Mouse (Mus musculus): ENCODE results near the gene Ormdl3. TPM values are rescaled to one million over a fixed set of nuclear protein-coding genes. Genes with fewer than 3 reads are reported as not detected.

The Ormdl3 gene
- polyA plus RNA-seq, 1 experiment from 2014 or later: 36.6 TPM

- Histone ChIP-seq H3K27me3 (ENCODE audit: control insufficient read depth, insufficient read depth, low read depth, low read length) (no peaks in the 10 kb centered on the region), H3K36me3 (ENCODE audit: control insufficient read depth, insufficient read depth) (no peaks in the 10 kb centered on the region), H3K9me3 (replicated peaks; ENCODE audit: control insufficient read depth, low read length) (no peaks in the 10 kb centered on the region), H3K4me2 (ENCODE audit: low read depth, low read length) (peak overlapping the region; percentile 86), H3K27ac (ENCODE audit: low read length) (peak overlapping the region; percentile 99), H3K4me3 (ENCODE audit: low read depth, low read length) (peak overlapping the region; percentile 28), H3K4me1 (ENCODE audit: control insufficient read depth, low read depth, low read length) (peaks cover 87% of the 10 kb centered on the region), H3K9ac (ENCODE audit: low read depth, low read length) (peak overlapping the region; percentile 46)
- WGBS (ENCODE audit: insufficient replicate concordance): 16% methylated on average over 1 of the region's 1 CpGs
- no peak for ATAC-seq (ENCODE audit: low read depth)
These were observed 3.0 kb downstream of the Ormdl3 start for GRCm38 (mm10) chr11:98584146-98584545.

GRCm38 (mm10) chr11:98583571-98583970 is 3.6 kb downstream of the Ormdl3 start:
- peaks cover 81% of the 10 kb centered on the region for H3K4me1 ChIP-seq (ENCODE audit: control insufficient read depth, low read depth, low read length)

DNA sequence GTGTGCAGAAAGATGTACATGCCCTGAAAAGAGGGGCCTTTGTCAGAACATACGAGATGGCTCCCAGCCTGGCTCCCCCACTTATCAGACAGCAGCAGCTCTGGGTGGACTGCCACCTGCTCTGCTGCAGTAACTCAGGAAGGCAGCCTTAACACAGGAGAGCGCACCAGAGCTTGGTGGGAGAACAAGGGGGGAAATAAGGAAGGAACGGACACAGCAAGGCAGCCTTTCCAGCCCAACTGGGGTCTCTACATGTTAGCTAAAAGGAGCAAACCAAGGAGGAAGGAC is 4.0 kb downstream of the Ormdl3 start:
- H3K27ac ChIP-seq (ENCODE audit: low read length): peak overlapping the region; percentile 99

More at GRCm38 (mm10) chr11:98583571-98583970, 3.6 kb downstream of the Ormdl3 start:
- Histone ChIP-seq H3K9ac (ENCODE audit: low read depth, low read length) (peak overlapping the region; percentile 83), H3K27me3 (ENCODE audit: control insufficient read depth, insufficient read depth, low read depth, low read length) (no peaks in the 10 kb centered on the region), H3K36me3 (ENCODE audit: control insufficient read depth, insufficient read depth) (no peaks in the 10 kb centered on the region), H3K27ac (ENCODE audit: low read length) (peak overlapping the region; percentile 99), H3K4me2 (ENCODE audit: low read depth, low read length) (peak overlapping the region; percentile 86), H3K9me3 (replicated peaks; ENCODE audit: control insufficient read depth, low read length) (no peaks in the 10 kb centered on the region), H3K4me3 (ENCODE audit: low read depth, low read length) (peak overlapping the region; percentile 65)
- 3% methylated on average over 3 of the region's 3 CpGs for WGBS (ENCODE audit: insufficient replicate concordance)
- peak; percentile 18; the same call in 1 of the 2 replicates for ATAC-seq (ENCODE audit: low read depth)

GRCm38 (mm10) chr11:98582551-98583264 is 4.5 kb downstream of the Ormdl3 start:
- Histone ChIP-seq H3K36me3 (ENCODE audit: control insufficient read depth, insufficient read depth) (no peaks in the 10 kb centered on the region), H3K9ac (ENCODE audit: low read depth, low read length) (peak overlapping the region; percentile 83), H3K4me1 (ENCODE audit: control insufficient read depth, low read depth, low read length) (peaks cover 73% of the 10 kb centered on the region), H3K9me3 (replicated peaks; ENCODE audit: control insufficient read depth, low read length) (no peaks in the 10 kb centered on the region), H3K27me3 (ENCODE audit: control insufficient read depth, insufficient read depth, low read depth, low read length) (no peaks in the 10 kb centered on the region), H3K4me3 (ENCODE audit: low read depth, low read length) (peak overlapping the region; percentile 65), H3K27ac (ENCODE audit: low read length) (peak overlapping the region; percentile 99), H3K4me2 (ENCODE audit: low read depth, low read length) (peak overlapping the region; percentile 86)
- peak; percentile 70 for ATAC-seq (ENCODE audit: low read depth)
- 22% methylated on average over 12 of the region's 12 CpGs for WGBS (ENCODE audit: insufficient replicate concordance)

More for the DNA sequence above, 4.0 kb downstream of the Ormdl3 start:
- Histone ChIP-seq H3K9me3 (replicated peaks; ENCODE audit: control insufficient read depth, low read length) (no peaks in the 10 kb centered on the region), H3K36me3 (ENCODE audit: control insufficient read depth, insufficient read depth) (no peaks in the 10 kb centered on the region), H3K27me3 (ENCODE audit: control insufficient read depth, insufficient read depth, low read depth, low read length) (no peaks in the 10 kb centered on the region), H3K9ac (ENCODE audit: low read depth, low read length) (peak overlapping the region; percentile 83), H3K4me3 (ENCODE audit: low read depth, low read length) (peak overlapping the region; percentile 65), H3K4me2 (ENCODE audit: low read depth, low read length) (peak overlapping the region; percentile 86), H3K4me1 (ENCODE audit: control insufficient read depth, low read depth, low read length) (peaks cover 78% of the 10 kb centered on the region)
- ATAC-seq (ENCODE audit: low read depth): peak; percentile 71
- 18% methylated on average over 3 of the region's 3 CpGs for WGBS (ENCODE audit: insufficient replicate concordance)

- no peaks in the 10 kb centered on the region for H3K27me3 ChIP-seq (ENCODE audit: control insufficient read depth, insufficient read depth, low read depth, low read length)
- H3K4me2 ChIP-seq (ENCODE audit: low read depth, low read length): peak overlapping the region; percentile 86
- peak overlapping the region; percentile 83 for H3K9ac ChIP-seq (ENCODE audit: low read depth, low read length)
- no peaks in the 10 kb centered on the region for H3K36me3 ChIP-seq (ENCODE audit: control insufficient read depth, insufficient read depth)
- peak overlapping the region; percentile 99 for H3K27ac ChIP-seq (ENCODE audit: low read length)
- no peaks in the 10 kb centered on the region for H3K9me3 ChIP-seq (replicated peaks; ENCODE audit: control insufficient read depth, low read length)
- peaks cover 68% of the 10 kb centered on the region for H3K4me1 ChIP-seq (ENCODE audit: control insufficient read depth, low read depth, low read length)
- H3K4me3 ChIP-seq (ENCODE audit: low read depth, low read length): peak overlapping the region; percentile 65
- no peak; the same call in 1 of the 2 replicates for ATAC-seq (ENCODE audit: low read depth)
- 18% methylated on average over 8 of the region's 8 CpGs for WGBS (ENCODE audit: insufficient replicate concordance)
These were observed 5.2 kb downstream of the Ormdl3 start for GRCm38 (mm10) chr11:98582030-98582388.

- Histone ChIP-seq H3K4me2 (ENCODE audit: low read depth, low read length) (peak overlapping the region; percentile 86), H3K4me3 (ENCODE audit: low read depth, low read length) (peak overlapping the region; percentile 65), H3K9ac (ENCODE audit: low read depth, low read length) (peak overlapping the region; percentile 83), H3K27me3 (ENCODE audit: control insufficient read depth, insufficient read depth, low read depth, low read length) (no peaks in the 10 kb centered on the region), H3K9me3 (replicated peaks; ENCODE audit: control insufficient read depth, low read length) (no peaks in the 10 kb centered on the region), H3K27ac (ENCODE audit: low read length) (peak overlapping the region; percentile 99), H3K4me1 (ENCODE audit: control insufficient read depth, low read depth, low read length) (peaks cover 68% of the 10 kb centered on the region), H3K36me3 (ENCODE audit: control insufficient read depth, insufficient read depth) (no peaks in the 10 kb centered on the region)
- peak; percentile 2 for ATAC-seq (ENCODE audit: low read depth)
- 14% methylated on average over 17 of the region's 17 CpGs for WGBS (ENCODE audit: insufficient replicate concordance)
These were observed 5.7 kb downstream of the Ormdl3 start for GRCm38 (mm10) chr11:98581286-98582029.

DNA sequence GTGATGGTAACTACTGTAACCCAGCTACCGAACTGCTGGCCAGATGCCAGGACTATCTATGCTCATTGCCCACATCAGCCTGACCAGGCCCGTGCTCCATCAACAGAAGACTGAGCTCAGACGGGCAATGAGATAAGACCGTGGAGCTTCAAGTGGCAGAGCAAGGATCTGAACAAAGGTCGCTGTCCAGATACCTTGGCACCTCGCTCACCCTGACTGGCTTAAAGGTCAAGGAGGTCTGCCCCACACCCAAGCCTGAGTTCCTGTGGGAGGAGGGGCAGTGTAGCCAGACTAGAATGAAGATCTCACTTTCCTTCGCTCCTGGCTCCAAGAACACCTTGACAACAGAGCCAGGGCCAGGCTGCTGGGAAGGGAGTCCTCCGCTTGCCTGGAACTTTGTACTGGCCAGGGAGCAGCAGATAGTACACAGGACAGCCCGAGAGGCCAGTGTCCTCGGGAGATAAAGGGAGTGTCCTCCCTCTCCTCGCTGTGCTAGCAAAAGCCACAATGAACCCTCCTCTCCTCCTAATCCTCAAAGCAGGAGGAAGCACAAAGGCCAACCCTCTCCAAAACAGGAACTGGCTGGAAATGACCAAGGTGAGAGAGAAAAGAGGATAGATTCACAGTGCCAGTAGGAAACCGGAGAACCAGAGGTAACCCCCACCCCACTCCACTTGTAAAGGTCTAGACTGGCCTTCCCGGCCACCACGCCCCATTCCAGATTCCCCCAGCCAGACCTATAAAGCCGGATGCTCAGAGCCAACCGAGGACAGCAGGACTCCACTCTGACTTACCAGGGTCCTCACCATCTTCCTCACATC is 6.7 kb downstream of the Ormdl3 start:
- peak overlapping the region; percentile 86 for H3K4me2 ChIP-seq (ENCODE audit: low read depth, low read length)

DNA sequence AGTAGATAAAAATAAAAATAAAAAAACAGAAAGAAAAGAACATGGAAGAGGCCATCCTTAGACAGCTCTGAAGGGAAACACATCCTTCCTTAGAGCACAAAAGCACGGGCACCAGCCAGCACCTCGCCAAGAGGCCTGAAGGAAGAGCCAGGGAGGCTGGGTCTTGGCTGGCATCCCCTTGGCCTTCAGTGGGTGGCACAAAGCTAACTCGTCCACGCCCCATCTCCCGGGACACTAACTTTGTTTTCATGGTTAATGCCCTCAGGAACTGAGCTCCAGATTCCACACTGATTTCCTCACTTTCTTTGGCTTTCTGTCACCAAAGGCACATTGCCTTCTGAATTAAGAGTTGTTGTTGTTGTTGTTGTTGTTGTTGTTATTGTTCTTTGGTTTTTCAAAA is 9.4 kb downstream of the Ormdl3 start:
- H3K27ac ChIP-seq (ENCODE audit: low read length): no peak overlapping the region
- no peaks in the 10 kb centered on the region for H3K9me3 ChIP-seq (replicated peaks; ENCODE audit: control insufficient read depth, low read length)
- no peak for ATAC-seq (ENCODE audit: low read depth)
- no peaks in the 10 kb centered on the region for H3K27me3 ChIP-seq (ENCODE audit: control insufficient read depth, insufficient read depth, low read depth, low read length)
- H3K4me3 ChIP-seq (ENCODE audit: low read depth, low read length): no peak overlapping the region
- WGBS (ENCODE audit: insufficient replicate concordance): 83% methylated on average over 5 of the region's 5 CpGs
- no peaks in the 10 kb centered on the region for H3K36me3 ChIP-seq (ENCODE audit: control insufficient read depth, insufficient read depth)
- H3K4me2 ChIP-seq (ENCODE audit: low read depth, low read length): no peak overlapping the region
- H3K4me1 ChIP-seq (ENCODE audit: control insufficient read depth, low read depth, low read length): peaks cover 32% of the 10 kb centered on the region
- no peak overlapping the region for H3K9ac ChIP-seq (ENCODE audit: low read depth, low read length)

More for the DNA sequence above, 6.7 kb downstream of the Ormdl3 start:
- peak overlapping the region; percentile 99 for H3K27ac ChIP-seq (ENCODE audit: low read length)
- H3K27me3 ChIP-seq (ENCODE audit: control insufficient read depth, insufficient read depth, low read depth, low read length): no peaks in the 10 kb centered on the region
- H3K4me1 ChIP-seq (ENCODE audit: control insufficient read depth, low read depth, low read length): peaks cover 58% of the 10 kb centered on the region
- H3K9me3 ChIP-seq (replicated peaks; ENCODE audit: control insufficient read depth, low read length): no peaks in the 10 kb centered on the region
- H3K9ac ChIP-seq (ENCODE audit: low read depth, low read length): peak overlapping the region; percentile 83
- WGBS (ENCODE audit: insufficient replicate concordance): 19% methylated on average over 16 of the region's 16 CpGs
- peak; percentile 72 for ATAC-seq (ENCODE audit: low read depth)
- H3K4me3 ChIP-seq (ENCODE audit: low read depth, low read length): peak overlapping the region; percentile 65
- no peaks in the 10 kb centered on the region for H3K36me3 ChIP-seq (ENCODE audit: control insufficient read depth, insufficient read depth)

All from liver, embryonic 16.5 days (tissue).